Mouse (Mus musculus) gastrocnemius, postnatal 25 days (tissue): ENCODE measurements around the gene Hspb1. TPM values are rescaled to one million over a fixed set of nuclear protein-coding genes. Genes with fewer than 3 reads are reported as not detected.

Experiments used
- DNase-seq: peaks from one replicate; pipeline ENCODE4 v3.0.0; 2022
- long read RNA-seq, 2 experiments: library from polyadenylated mRNA; stranded (forward); transcript quantifications; one replicate each; pipeline ENCODE4 v2.0.0; 2021
- total RNA-seq, 2 experiments: library from RNA; stranded (reverse); gene quantifications; 1 replicate in 1 of 2; 2 replicates in 1 of 2; pipeline ENCODE4 v1.2.3; 2021

The Hspb1 gene
- 100 to 1,000 TPM; 290 to 454 TPM for total RNA-seq
- long read RNA-seq, experiment 1, transcript Hspb1-201 (3 exons, 903 nt), result major isoform, 296 of 303 reads
- long read RNA-seq, experiment 1, partial matches to known transcripts, result 0 of 303 reads
- long read RNA-seq, experiment 1, other reads (novel, unspliced or antisense), result 7 of 303 reads
- long read RNA-seq, experiment 2, transcript Hspb1-201 (3 exons, 903 nt), result major isoform, 274 of 281 reads
- long read RNA-seq, experiment 2, partial matches to known transcripts, result 0 of 281 reads
- long read RNA-seq, experiment 2, other reads (novel, unspliced or antisense), result 7 of 281 reads

DNA sequence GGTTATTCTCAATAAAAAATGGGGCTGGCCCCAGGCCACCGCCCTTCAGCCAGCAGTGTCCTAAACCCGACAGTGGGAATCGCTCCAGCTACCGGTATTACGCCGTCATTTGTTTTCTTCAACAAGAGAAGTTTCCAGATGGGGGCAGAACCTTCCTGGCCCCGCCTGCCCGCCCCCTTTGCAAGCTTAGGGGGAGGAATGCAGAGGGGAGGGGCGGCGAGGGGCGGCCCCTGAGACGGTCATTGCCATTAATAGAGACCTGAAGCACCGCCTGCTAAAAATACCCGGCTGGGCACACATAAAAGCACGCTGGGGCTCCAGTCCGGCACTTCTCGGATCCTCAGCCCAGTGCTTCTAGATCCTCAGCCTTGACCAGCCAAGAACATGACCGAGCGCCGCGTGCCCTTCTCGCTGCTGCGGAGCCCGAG lies at the start of gene Hspb1:
Gene Hspb1 (plus strand): TSS at position 245 of the 428 bp plus-strand sequence.
- DNase-seq, result peak; percentile 93

DNA sequence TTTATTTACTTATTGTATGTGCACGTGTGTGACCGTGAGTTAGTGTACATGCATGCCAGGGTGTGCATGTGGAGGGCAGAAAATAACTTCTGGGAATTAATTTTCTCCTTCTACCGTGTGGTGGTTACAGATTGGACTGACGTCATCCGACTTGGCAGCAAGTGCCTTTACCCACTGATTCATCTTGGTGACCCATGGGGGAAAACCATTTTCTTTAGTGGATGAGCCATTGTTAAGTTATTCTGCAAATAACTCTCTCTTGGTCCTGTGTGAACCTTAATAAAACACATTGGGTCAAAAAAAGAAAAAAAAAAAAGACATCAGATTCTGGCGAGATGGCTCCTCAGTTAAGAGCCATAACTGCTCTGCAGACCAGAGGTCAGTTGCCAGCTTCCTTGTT lies 46.1 kb upstream of the Hspb1 start:
- no peak for DNase-seq

DNA sequence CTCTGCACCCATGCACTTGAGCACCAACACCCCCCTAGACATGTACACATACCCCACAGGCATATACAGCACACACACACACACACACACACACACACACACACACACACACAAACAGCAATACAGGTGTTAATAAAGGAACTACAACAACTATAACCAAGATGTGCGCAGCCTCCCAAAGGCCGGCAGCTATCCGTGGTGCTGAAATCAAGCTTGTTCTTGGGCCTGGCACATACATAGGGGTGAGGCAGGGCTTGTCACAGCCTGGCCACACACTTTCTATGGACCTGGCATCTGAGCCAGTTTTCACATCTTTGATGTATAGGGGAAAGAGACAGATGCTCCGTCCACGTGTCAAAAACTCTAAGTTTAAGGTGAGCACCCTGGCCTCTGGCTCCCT lies 44.3 kb upstream of the Hspb1 start:
- DNase-seq, result no peak

DNA sequence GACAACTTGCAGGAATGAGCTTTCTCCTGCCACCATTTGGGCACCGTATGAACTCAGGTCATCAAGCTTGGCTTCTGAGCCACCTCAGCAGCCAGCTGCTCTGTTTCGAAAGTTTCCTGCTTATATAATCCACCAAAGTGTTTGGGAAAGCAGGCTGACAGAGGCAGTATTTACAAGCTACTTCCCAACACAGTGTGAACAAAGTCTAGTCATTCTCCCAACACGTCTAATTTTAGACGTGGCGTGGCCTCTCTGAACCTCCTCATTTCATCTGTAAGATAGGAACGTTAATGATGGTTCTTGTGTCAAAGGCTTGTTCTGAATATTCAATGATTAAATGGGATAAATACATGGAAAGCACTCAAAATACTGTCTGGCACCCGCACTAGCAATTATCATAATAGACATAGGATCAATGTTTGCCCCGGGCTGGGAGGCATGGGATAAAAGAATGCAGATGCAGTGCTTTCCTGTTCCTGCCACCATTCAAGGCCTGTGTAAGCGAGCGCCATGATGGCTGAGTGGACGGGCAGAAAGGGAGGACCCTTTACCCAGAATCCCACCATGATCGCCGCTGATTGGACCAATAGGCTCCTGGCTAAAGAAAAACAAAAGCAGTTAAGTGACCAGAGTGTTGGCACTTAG lies 41.9 kb upstream of the Hspb1 start:
- no peak for DNase-seq

DNA sequence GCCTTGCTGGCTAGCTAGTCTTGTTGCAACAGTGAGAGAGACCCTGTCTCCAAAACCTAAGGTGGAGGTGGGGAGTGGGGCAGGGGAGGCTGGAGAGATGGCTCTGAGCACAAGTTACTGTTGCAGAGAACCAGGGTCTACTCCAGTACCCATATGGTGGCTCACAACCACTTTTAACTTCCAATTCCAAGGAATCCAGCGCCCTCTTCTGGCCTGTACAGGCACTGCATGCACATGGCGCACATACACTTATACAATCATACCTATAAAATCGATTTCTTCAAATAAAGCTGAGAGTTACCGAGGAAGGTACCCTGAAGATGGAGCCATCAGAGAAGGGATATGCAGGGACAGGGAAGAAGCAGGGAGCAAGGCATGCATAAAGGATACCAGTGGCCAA lies 40.3 kb upstream of the Hspb1 start:
- no peak for DNase-seq

DNA sequence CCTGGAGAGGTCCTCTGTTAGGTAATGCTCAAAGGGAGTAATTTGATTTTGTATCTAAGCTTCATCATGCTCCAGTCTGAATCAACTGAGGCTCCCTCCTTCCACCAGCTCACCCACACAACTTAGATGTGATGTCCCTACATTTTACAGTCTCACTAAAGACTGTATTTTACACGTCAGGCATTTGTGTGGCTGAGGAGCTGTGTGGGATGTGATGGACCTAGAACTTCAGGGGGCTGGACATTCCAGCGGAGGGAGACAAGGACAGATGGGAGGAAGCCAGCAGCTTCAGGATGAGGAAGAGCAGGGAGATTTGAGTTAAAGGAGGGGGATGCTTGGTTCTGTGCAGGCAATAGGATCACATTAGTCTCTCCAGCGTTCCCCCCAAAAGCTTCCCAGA lies 39.8 kb upstream of the Hspb1 start:
- DNase-seq, result no peak

DNA sequence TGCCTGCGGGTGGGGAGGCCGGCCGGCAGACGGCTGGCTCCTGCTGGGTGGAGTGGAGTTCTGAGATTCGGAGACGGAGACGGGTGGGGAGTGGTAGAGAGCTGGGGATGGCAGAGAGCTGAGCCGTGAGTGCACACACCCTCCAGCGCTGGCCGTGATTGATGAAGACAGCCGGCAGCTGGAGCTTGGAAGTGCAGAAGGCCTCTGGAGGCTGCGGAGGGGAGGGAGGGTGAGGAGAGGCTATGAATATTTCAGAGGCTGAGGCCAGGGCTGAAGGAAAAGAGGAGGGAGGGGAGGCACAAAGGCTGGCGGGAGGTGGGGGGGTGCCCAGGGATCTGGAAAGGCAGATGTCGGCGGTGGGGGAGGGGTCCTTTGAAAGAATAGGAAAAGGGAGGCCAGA lies 36.7 kb upstream of the Hspb1 start:
- no peak for DNase-seq

DNA sequence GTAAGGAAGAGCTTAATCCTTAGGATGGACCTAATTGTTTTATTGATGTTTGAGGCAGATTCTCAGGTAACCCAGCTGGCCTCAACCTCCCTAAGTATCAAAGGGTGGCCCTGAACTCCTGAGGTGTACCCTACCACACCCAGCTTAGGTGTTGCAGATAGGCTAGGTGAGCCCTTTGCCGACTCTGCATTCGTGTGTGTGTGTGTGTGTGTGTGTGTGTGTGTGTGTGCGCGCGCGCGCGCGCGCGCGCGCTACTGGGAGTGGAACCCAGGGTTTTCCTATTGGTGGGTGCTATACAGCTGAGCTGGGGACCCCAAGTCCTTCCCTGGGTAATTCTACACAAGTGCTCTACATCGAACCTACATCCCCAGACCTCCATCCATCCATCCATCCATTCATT lies 36.2 kb upstream of the Hspb1 start:
- no peak for DNase-seq

DNA sequence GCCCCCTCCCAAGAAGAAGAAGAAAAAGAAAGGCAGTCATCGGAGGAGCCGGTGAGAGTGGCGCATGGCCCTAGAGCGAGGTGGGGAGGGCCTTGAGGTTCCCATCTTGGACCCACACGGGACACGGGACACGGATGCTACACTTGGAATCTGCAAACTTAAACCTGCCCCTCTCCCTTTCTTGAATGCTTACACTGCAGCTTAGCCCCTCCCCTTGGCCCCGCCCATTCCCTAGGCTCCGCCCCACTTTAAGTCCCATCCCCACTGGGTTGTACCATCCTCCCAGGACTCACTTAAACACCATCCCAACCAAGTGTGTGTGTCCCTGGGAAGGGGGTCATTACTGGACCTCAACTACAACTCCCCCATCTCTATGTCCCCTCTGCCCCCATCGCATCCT lies 35.3 kb upstream of the Hspb1 start:
- DNase-seq, result no peak

DNA sequence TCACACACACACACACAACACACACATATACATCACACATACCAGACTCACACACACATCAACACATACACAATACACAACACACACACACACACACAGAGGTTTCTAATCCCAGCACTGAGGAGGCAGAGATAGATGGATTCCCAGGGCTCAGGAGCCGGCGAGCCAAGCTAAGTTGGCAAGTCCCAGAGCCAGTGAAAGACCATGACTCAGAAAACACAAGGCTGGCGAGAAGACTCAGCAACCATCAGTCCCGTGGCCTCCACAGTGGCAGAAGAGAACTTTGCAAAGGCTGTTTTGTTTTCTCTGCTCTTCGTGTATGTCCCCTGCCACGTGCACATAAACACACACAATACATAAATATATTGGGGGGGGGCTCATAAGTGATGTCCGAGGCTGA lies 34.0 kb upstream of the Hspb1 start:
- no peak for DNase-seq

DNA sequence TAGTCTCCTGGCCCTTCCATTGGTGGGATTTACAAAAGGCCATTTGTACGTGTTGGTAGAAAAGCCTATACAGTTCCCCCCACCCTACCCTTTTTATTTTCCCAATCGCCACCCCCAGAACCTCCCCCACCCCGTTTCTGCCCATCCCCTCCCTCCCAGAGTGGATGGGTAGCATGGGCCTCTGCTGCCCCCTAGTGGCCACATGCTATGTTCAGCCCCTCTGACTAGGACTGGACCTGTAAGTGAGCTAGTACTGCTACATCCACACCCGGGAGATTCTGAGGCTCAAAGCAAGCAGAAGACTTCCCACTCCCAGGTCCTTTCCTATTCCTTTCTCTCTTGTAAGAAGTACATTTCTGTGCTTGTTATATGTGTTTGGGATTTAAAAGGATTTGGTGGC lies 32.6 kb upstream of the Hspb1 start:
- no peak for DNase-seq

DNA sequence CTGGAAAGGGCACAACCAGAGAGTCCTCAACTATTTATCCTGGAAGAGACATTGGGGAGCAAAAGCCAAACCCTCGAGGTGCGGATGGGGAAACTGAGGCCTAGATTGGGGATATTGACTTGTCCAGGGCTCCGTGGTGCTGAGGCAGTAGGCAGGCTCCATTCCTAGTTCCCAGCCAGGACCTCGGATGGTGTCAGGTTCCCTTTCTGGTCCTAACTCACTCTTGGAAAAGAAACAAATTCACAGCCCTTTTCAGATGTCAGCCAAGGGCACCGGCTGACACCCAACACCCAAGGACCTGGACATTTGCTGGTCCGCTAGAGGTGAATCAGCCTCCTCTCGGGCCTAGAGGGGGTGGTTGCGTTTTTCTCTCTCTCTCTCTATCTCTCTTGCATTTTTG lies 21.1 kb upstream of the Hspb1 start:
- DNase-seq, result peak; percentile 53

DNA sequence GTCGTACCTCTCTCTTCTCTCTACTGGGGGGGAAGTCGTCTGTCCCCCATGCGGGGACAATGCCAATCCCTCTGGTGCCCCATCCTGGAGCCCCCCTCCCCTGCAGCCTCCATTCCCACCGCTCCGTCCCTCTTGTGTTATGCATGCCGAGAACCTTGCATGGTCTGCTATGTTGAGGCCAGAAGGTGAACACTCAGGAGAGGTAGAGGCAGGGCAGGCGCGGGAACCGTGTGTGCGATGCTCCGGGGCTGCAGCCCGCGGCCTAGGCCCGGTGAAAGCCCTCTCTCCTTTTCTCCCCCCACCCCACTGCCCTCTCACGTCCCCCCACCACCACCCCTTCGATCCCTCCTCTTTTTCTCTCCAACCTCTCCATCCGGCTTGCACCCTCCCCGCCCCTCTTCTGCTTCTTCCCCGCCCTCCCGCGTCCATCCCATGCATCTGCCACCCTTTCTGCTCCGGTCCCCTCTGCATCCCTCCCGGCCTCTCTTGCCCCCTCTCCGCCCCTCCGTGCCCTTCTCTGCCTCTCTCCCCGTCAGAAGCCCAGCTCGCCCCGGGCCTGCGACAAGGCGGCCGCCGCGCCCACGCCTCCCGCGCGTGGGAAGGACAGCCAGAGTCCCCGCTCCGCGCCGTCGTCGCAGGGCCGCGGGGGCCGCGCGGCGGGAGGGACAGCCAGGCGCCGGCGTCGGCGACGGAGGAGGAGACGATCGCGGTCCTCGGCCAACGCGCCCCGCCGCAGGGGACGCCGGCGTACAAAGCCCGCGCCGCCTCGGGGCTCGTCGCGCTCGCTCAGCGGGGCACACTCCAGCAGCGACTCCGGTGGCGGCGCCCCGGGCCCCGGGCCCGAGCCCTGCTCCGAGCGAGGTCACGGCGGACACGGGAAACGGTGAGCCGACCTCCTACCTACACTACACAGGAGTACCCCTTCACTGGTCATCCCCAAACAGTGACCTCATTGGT lies 19.8 kb upstream of the Hspb1 start:
- DNase-seq, result no peak

DNA sequence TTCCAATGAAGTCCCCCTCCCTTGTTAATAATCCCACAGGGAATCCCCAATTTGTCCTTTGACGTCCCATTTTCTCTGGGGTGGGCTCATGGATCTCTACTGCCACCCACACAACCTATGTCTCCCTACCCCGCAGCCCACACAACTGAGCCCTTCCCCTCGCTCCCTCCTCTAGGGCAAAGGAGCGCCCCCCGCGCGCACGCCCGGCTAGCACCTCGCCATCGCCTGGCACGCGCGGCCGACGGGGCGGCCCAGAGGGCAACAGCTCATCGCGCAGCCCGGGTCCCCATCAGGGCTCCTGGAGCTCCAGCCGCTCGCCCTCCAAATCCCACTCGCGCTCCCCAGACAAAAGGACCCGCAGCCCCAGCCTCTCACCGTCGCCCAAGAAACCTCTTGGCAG lies 19.1 kb upstream of the Hspb1 start:
- DNase-seq, result no peak

DNA sequence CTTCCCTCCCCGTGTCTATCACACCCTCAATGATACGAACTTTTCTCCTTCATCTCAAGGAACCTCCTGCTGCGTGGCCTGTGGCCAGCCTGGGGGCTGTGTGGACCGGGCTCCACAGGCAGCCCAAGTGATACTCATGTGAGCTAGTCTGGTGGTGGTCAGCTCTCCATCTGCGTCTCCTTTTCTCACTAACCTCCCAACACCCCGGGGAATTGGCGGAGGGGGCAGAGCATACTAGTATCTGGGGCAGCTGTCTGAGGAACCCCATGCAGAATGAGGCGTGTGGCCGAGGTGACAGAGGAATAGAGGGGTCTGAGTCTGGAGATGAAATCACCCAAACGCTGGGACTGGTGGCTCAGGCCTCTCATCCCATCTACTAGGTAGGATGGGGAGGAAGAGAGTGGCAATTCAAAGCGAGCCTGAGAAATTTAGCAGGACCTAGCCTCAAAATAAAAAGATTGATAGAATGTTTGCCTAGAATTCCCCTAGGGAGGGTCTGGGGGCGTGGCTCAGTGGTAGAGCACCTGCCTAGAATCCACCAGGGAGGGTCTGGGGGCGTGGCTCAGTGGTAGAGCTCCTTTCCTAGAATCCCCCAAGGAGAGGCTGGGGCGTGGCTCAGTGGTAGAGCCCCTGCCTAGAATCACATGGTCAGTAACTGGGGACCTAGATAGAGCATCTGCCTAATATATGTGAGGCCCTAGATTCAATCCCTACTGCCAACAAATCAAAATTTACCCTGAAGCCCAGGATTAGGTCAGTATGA lies 17.9 kb upstream of the Hspb1 start:
- no peak for DNase-seq

DNA sequence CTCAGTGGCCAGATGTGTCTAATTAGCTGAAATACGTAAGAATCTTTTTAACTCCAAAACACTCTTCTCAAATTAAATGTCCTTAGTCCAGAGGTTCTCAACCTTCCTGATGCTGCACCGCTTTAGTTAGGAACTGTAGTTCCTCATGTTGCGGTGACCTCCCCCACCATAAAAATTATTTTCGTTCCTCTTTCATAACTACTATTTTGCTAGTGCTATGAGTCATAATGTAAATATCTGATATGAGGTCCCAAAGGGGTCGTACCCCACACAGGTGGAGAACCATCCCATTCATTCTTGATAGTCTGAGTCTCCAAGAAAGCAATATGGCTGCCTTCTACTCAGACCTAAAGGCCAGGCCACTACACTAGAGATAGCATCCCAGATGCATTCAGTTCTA lies 17.2 kb upstream of the Hspb1 start:
- no peak for DNase-seq

DNA sequence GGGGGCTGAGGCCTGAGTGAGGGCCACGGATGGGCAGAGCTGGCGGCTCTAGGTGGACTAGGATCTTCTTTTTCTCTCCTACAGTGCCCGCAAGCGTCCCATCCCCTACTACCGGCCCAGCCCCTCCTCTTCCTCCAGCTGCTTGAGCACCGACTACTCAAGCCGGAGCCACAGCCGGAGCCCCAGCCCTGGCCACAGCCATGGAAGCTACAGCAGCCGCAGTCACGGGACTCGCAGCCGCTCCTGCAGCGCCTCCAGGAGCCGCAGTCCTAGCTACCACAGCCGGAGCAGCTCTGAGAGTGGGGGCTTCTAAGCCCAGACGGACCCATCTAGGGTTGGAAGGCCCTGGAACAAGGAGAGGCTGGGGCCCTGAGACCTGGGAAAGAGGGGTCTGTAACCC lies 14.7 kb upstream of the Hspb1 start:
- no peak for DNase-seq

DNA sequence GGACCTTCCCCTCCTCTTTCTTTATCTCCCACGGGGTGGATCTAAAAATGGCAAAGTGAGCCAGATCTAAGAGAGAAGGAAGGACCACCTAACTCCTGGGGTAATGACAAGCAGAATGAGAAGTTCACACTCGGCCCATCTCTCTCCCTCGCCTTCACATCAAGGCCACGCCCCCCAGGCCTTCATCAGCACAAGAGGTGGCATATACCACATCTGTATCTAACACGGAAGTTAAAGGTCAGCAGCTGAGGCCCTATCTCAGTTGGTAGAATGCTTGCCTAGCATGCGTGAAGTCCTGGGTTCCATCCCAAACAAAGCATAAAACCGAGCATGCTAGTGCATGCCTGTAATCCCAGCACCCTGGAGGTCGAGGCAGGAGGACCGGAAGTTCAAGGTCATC lies 14.0 kb upstream of the Hspb1 start:
- DNase-seq, result no peak

DNA sequence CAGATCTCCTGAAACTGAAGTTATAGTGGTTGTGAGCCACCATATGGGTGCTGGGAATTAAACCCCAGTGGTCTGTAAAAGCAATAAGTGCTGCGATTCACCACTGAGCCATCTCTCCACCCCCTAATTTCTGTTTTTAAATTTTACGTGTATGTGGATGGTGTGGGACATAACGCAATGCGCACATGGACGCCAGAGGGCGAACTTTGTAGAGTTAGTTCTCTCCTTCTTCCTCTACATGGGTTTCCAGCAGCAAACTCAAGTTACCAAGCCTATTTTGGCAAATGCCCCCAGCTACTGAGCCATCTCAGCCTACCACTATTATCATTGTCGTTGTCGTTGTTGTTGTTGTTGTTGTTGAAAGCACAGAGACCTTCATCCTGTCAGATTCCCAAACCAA lies 10.5 kb upstream of the Hspb1 start:
- no peak for DNase-seq

DNA sequence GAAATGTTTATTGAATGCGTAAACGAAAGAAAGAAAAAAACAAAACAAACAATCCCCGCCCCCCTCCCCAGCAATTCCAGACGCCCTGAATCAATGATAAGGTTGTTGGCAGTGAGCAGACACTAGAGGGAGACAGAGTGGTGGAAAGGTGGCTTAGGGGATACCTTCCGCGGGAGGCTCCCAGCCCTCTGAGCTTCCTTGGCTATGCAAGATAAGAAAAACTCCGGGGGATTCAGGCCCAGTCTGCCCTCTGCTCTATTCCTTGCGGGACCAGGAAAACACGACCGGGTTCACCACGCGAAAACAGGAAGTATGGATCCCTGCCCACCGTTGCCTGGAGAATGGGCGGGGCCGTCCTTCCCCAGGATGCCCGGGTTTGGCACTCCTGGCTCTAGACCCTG lies 9.9 kb upstream of the Hspb1 start:
- DNase-seq, result peak; percentile 51

DNA sequence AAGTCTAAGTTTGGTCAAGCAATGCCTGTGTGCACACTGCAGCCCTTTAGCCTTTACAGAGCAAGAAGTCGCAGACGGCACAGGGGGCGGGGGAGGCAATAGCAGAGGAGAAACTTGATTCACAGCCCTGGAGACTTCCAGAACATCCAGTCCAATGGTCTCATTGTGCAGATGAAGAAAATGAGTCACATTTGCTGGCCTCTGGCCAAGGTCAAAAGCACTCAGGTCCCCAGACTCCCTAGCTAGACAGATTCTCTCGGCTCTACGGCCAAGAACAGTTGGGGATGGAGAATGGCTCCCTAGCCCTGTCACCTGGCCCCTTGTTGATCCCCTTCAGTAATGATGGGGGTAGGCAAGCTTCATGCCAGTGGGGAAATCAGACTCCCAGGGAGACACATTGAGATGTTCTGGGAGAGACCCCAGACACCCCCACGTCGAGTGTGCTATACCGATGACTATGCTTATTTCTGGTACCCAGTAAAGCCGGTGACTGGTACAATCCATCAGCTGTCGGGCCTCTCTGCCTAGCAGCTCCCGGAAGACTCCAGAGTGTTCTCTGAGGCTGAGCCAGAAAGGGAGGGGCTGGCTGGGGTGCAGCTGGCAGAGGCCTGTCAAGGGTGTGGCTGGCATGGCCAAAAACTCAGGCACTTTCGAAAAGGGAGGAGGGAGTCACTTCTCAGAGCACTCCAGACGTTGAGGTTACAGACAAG lies 8.1 kb upstream of the Hspb1 start:
- DNase-seq, result peak; percentile 94

DNA sequence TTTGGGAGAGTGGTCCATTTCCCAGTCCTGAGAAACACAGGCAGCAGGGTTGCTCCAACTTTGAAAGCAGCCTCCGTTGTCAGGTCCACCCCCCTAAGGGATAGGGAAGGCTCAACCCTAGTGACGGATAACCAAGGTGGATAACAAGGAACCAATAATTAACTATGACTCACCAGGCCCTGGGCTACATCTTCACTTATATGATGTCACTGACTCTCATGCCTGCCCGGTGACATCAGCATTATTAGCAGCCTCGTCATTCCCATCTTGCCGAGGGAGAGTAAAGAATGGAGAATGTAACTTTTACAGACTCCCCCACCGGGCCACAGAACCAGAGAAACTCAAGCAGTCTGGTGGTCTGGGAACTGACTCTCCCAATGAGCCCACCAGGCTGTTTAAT lies 3.1 kb upstream of the Hspb1 start:
- no peak for DNase-seq
